Mouse (Mus musculus): ENCODE results near the gene Plod2.

Plod2 gene

DNA sequence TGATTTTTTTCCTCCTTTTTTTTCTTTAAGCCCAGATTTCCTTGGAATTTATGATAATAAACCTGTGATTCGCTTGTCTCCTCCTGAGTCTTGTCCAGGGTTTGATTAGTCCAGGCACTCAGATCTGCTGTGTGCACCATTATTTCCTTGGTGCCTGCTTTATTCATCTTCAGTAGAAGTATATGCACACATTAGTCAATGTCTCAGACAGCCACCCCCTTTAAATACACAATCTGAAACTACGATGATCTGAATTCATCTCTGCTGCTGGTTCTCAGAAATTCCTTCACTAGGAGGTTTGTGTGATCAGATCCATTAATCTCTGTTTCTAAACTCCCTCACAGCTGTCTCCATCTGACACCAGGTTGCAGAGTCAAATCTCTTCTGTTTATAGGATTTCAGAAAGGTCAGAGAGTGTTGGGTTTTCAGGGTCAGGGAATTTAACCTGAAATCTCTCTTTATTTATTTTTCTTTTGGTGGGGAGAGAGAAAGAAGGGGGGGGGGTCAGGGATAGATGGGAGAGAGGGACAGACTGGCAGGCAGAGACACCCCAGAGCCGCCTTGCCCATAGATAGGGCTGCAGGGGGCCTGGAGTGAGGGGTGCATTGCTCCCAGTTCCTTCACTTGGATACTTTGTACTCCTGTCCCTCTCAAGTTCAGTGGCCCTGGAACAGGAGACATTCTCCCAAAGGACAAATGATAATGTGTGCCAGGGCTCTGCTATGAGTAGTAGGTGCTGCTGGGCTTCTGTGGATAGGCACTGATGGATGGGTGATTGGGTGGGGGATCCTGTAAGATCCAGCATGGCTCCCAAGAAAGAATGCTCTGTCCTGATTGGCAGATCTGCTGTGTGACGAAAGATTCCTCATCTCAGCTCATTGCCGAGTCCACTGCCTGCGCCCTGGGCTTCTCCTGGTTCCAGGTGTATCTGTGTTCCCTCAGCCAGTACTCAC is 13.3 kb downstream of the Plod2 start:
- no peak for DNase-seq

DNA sequence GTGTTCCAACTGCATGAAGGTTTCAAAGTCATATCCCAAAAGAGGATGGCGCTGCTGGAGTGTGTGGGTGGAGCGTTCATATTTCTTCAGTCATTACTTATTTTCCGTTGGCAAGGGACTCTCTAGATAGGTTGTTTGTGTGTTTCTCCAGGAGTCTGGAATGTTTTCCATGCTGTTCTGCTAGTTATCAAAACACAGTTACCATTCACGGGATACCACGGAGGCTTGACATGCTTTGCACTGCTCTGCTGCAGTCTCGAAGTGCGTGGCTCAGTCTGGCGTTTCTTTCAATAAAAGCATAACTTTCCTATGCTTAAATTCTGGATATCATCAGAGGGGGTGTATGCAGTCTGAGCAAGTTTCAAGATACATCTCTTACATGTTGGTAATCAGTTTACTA is 17.7 kb downstream of the Plod2 start:
- no peak for DNase-seq

DNA sequence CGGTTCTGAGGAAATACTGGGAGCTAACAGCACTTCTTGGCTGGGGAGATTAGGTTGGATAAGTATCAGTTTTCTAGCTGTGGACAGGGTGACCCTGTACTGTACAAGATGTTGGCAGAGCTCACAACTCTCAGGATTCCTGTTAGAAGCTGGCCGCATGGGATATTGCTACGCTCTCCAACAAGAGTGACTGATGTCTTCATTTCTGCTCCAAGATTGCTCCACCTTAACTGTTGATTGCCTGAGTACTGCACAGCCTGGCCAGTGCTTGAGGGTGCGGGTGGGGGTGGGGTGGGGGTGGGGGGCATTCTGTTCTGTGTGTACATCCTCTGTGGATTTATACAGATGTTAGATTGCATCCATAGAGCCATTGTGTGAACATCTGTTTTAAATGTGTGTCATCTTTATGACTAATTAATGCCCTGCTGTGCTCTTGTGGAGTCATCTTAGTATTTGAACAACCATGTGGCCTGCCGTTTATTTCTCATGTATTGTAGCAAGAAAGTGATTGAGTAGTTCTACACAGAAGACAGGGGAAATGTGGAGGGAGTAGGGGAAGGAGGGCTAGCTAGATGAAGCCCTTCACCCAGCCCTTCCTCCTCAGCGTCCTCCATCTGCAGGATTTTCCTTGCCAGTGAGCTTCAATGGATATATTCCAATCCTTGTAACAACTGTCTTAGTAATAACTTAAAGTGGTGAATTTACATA is 19.0 kb downstream of the Plod2 start:
- DNase-seq = no peak

DNA sequence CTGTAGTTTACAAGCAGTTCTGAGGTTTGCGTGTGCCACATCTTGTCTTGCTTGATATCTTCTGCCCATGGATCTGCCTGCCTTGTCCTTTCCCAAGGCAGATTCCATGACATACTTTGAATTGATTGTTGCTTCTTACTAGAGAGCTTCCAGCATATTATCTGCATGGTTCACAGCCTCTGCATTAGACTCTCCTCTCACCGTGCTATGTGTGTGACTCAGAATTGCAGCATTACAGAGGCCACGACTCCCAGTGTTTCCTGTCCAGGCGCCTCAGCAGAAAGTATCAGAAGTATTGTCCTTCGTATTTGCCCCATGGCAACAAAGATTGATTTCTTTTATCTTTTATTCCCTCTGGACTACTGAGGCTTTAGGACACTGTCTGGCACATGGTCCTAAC is 20.4 kb downstream of the Plod2 start:
- DNase-seq = no peak

DNA sequence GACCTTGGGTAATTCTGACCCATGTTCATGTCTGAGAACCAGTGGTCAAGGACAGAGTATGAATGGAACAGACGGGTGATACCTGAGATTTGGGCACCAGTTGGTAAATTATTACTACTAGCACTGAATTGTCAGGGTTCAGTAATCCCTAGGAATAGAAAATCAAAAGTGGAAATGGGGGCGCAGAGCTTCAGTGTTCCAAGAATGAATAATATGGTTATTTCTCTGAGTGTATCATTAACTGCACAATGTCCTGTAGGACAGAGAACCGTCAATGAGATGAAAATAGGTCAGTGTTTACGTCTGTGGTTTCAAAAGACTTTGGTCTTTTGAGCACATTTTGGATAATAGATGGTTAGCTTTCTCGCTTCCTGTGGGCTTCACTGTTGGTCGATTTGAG is 21.3 kb downstream of the Plod2 start:
- DNase-seq = no peak

DNA sequence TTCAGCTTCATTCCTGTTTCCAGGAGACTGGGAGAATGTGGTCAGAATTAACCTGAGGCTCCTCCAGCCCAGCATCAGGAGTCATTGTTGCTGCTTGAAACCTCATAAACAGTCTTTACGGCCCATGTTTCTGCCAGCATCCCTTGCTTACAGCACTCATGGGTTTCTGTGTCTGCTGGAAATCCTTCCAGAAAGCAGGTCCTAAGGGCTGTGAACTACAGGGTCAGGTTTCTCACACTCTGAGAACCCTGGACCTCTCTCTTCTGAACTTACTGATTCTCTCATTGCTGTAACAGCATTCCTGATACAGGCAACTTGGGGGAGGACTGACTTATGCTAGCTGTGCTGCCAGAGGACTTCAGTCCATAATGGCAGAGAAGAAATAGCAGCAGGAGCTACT is 22.4 kb downstream of the Plod2 start:
- no peak for DNase-seq

DNA sequence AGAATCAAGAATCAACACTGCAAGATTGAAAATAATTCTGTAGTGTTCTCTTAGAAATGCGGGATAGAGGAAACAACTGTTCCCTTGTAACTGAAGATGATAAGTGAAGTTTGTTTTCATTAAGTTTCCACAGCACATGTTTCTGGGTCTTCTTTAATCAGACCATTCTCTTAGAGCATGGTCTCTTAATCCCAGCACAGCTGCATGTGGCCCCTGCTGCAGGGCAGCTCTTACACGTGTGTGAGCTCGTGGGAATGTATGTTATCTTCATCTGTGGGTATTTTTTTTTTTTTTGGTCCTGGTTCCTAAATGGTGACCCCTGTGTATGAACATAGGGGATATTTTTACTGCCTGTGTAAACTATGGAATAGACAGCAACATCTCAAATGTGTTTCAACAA is 24.2 kb downstream of the Plod2 start:
- no peak for DNase-seq

DNA sequence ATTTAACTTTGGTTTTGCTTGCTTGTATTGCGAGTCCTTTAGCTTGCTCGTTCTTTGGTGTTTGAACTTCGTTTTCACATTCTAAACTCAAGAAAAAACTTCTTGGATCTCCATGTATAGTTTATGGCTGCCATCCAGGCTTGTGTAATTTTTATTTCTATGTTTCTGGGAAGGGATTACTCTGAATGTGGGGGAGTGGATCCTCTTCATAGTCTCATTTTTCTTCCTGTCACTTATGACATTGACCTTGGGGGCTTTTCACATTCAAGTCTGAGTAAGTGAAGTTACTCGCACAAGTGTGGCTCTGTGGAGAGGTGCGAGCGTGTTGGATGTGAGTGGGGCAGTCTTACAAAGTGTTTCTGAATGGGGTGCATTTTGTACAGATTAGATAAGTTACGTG is 25.5 kb downstream of the Plod2 start:
- DNase-seq = no peak

DNA sequence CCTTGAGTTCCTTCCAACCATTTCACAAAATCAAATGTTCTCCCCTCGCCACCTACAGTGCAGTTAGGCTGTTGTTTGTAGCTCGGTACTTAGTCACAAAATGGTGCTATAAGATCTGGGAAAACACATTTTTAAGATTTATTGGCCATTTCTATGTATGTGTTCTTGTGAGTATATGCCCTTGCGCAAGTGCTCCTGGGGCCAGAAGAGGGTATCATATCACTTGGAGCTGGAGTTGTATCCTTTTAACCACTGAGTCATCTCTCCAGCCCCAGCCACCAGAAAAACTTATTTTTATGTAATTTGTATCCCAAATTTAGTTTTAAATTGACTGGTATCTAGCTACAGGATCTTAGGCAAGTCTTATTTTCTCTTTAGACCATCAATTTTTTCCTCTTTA is 26.8 kb downstream of the Plod2 start:
- DNase-seq = no peak

DNA sequence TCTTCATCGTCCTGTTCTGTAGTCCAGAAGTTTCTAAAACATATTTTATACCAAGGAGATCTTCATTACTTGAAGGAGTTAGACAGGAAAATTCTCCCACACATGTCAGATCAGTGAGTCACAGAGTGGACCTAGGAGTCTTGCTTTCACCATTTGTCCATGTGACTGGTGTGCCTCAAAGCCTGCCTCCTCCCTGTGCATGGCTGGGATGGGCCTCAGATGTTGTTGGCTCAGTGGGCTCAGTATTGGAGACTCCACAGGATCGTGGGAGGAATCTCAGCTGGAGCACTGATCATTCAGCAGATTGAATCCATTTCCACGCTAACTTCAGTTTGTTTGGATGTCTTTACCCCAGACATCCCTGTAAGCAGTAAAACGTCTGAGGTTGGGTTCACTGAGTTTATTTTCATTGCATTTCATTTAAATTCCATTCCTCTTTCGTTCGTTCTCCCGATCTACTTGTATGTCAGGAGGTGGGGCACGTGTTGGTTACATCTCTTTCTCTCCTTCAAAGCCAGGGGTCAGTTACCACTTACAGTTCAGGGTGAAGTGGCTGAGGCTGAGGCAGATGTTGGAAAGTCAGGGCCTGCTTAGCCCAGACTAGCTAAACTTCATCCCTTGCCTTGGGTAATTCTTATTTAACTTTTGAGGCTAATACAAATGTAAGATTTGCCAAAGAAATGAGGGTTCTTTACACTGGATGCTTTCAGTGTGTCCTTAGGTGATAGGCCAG is 30.5 kb downstream of the Plod2 start:
- no peak for DNase-seq

DNA sequence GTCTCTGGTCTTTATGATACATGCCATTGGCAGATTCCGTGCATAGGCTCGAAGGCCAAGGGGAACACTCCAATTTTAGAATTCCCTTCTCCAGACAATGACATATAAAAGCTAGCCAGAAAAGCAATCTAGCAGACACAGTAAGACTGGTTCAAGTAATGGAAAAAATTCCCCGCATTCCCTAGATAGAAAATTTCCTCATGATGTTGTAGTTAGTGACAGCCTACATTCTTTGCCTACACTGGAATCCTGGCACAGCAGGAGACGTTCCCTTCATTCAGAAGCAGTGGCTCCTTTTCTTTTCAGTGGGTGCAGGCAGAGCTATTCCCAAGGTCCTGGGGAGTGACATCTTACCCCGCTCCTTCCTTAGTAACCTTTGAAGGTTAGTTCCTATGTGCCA is 41.9 kb downstream of the Plod2 start:
- DNase-seq = no peak

DNA sequence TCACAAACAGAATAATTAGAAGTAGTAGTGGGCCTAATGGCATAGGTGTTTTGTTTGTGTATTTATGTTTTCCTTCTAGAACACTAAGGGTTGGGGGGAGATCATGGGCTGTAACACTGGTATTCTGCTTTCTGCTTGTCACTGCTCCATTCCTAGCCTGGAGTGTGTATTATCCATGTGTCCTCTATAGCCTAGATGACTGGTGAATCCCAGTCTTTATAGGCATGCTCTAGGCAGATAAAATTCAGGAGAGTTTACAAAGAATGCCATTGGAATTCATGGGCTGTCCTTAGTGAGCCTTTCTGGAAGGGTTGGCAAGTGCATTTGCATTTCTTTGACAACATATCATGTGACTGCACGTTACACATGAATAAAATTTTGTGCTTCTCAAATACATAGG is 44.0 kb downstream of the Plod2 start:
- no peak for DNase-seq

DNA sequence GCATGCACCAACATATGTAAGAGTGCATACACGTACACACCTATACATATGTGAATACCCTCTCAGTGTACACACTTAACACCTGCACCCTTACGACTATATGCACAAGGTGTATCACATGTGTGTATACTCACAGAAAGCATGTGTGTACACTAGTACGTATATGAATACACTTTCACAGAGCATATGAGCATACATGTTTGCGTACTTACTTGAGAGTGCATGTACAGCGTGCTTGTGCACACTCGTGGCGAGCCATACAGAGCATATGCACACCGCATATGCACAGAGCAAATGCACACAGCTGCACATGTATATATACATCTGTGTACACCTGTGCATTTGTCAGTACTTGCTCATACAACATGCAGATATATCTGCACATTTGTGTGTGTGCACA is 45.4 kb downstream of the Plod2 start:
- DNase-seq = no peak

DNA sequence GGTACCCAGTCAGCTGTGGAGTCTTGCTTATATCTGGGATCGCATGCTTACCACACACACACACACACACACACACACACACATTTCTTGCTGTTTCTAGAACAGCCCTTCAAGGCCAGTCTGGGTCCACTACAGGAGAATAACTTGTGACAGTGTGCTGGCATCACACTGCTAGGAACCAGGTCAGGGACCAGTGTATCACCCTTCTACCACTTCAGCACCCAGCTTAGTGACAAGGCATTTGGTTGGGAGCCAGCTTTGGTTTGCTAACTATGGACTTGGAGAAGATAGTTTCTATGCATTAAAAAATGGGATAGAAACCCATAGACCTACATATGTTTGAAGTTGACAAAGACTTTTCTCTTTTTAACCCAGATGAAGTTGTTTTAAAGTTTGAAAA is 46.2 kb downstream of the Plod2 start:
- DNase-seq = no peak

DNA sequence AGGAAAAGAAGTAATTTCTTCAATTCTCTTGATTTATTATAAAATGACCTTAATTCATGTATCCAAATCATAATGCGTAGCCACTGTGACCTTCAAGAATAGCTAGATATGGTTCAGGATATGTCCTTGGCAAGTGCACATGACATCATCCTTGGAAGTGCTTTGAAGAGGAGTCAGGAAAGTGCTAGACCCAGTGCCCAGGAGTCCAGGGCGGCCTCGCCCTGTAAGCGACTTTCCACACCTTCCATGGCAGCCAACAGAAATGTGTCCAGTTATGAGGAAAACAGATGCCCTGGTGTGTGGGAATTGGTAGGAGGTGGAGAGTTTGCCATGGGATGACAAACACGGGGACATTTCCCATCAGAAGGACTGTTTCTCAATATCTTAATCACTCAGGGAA is 47.0 kb downstream of the Plod2 start:
- DNase-seq = no peak

DNA sequence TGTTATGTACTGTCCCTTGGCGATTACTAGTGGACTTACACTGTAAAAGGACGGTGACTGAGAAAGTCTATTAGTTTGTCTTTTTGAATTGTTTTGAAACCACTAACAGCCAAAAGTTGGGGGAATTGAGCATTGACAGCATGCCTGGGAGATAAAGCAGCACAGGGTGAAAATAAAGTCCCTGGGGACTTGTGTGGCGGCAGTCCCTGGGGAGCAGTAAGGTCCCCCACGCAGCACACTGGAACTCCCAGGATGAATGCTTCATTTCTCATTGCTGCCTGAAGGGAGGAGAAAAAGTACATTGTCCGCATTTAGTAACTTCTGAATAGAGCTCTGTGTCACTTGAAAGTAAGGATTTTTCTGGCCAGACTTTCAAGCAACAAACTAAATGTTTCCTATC is 49.5 kb downstream of the Plod2 start:
- DNase-seq = no peak

DNA sequence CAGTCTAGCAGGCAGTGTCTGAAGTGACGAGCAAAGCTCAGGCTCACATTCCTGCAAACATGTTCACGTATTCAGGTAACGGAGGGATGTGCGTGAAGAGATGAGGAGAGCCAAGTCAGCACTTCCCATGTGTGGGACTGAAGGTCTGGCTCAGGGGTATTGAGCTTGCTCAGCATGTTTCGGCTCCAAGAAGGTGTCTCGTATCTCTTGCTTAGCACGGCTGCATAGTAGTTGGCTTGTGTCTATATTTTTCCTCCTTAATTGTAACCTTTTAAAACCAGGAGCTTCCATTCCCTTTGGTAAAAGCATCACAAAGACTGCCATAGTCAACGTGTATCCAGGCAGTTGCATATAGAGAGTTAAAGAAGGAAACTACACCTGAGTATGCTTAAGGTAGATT is 50.7 kb downstream of the Plod2 start:
- DNase-seq = no peak

DNA sequence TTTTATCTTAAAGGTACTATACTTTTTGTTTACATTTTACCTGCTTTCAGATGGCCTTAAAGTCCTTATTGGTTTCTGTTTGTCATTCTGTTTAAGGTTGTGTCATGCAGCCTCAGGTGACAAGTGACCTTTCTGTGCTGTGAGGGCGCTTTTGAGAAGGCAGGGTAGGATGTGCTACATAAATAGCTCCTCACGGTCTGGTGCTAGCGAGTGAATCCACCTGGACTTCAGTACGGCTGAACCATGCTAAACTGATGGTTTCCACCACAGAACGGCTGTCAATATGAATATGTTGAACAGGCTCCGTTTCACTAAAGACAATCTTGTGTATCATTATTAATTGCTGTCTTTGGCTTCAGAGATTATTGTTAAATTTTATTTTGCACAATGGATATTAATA is 52.5 kb downstream of the Plod2 start:
- no peak for DNase-seq

DNA sequence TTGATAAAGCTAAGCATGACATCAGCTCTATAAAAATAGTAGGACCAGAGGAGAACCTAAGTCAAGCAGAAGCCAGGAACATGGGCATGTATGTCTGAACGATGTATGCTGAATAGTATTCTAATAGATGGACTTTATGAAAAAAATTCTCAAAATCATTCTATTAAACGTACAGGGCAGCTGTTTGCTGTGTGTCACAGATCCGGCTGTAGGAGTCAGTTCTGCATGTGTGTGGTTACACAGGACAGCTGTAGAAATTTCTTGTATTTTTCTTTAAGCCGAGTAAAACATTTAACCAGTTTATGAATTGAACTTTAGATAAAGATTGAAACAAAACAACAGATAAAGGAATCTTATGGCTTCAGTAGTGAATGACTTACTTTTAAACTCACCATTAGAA is 53.3 kb downstream of the Plod2 start:
- DNase-seq = no peak

DNA sequence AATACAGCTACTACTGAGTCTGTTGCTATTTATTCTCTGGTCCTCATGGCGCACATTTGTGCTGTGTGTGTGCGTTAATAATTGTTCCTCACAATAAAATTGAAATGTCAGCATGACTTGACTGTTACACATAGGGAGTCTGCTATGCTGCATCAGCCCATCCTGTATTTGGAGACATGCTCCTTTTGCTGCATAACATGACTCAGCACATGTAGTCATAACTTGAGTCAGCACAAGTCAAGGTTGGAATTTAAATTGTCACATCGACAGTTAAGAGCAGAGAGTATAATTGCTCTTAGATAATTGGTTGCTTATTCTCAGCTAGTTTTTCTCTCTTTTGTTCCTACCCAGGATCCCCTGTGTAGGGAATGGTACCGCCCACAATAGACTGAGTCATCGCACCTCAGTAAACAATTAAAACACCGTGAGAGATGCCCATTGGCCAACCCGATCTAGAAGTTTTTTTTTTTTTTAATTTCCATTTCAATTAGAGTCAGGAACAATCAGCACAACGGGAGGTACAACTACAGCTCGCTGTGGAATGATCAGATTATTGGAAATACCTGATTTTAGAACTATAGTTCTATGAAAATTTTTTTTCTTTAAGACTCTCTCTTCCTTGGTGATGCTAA is 55.0 kb downstream of the Plod2 start:
- DNase-seq = no peak

DNA sequence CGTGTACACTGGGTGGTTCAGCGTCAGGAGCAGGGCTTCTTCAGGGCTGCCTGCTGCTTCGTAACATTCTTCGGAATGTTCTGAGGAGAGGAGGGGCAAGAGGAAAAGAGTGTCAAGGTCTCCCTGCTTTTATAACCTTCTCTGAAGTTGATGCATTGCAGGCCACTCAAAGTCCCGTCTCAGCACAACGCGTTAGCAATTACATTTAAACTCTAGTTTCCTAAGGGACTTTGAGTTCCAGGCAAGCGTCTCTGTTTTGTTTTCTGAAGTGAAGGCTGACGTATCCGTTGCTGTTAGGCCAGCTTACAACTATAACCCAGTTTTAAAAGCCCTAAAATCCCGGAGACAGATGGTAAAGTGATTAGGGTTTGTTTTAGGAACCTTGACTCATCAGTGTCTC is 55.8 kb downstream of the Plod2 start:
- no peak for DNase-seq

DNA sequence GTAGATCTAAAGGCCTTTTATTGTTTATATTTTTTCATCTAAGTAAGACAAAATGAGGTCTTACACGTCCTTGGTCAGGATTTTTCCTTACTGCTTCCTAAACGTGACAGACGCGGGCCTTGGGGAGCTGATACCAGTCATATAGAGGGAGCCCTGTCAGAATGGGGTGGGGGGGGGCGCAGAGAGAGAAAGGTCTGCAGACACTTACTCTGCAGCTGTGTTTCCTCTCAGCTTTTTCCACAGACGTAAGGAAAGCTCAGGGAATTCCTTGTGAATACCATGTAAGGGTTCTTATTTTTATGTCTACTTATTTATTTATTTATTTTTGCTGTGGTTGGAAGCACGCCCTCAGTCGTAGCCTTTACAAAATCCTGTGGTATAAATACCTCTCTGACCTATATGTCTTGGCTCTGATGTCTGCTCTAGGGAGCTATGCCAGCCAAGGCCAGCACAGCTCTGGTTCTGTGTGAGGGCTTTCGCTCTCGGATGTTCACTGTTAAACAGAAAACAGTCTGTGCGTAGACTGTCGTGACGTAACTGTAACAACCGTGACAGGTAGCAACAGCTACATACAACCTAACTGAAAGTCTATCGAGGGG is 58.0 kb downstream of the Plod2 start:
- no peak for DNase-seq

DNA sequence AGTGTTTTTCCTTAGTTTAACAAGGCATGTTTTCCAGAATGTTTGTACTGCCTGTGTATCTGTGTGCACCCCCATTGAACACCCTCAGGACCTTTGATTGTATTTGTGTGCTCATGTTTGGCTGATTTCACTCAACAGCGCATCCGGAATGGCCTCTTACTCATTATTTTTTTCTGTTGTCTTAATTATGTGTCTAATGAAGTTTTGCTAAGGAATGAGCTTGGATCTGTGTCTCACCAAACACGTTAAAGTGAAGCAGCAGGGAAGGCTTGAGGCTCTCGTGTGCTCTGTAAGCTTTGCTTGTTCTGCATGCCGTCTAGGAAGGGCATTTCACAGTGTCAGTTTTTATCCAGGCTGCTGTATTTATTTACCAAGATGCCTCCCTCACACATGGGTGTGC is 59.5 kb downstream of the Plod2 start:
- DNase-seq = no peak

Data from right cerebral cortex, postnatal 4 days (tissue).